Mouse (Mus musculus) neural tube, embryonic 13.5 days (tissue): ENCODE results near the gene Baz2a. TPM values are rescaled to one million over a fixed set of nuclear protein-coding genes. Genes with fewer than 3 reads are reported as not detected.
A peak's percentile ranks its signal among the peaks of the same experiment; 100 is the strongest.
"Not testable (repeated sequence)": the region's sequence is repeated elsewhere in the genome, so short reads cannot be mapped to it uniquely, and the experiment has no call there.

Source experiments
- ATAC-seq: fragments of 200-750 bp; cut with Nextera tagmentation; 2 replicates; pipeline ENCODE4 v1.8.0; 2017; ENCODE audit warnings: low read depth, mild to moderate bottlenecking, moderate TSS enrichment, moderate library complexity
- H3K27ac ChIP-seq: fragments of 300-500 bp; sonication (generic); replicated peaks from 2 replicates; pipeline ENCODE4 v1.5.1; 2015; ENCODE audit warnings: moderate library complexity, mild to moderate bottlenecking, inconsistent platforms
- H3K27me3 ChIP-seq: fragments of 300-500 bp; sonication (generic); 2 replicates; pipeline ENCODE4 v1.6.1; 2015; ENCODE audit warnings: mild to moderate bottlenecking, inconsistent platforms
- H3K36me3 ChIP-seq: fragments of 300-500 bp; sonication (generic); 2 replicates; pipeline ENCODE4 v1.6.1; 2015; ENCODE audit warnings: mild to moderate bottlenecking, inconsistent platforms
- H3K4me1 ChIP-seq: fragments of 300-500 bp; sonication (generic); replicated peaks from 2 replicates; pipeline ENCODE4 v1.6.1; 2015; ENCODE audit warnings: inconsistent platforms
- H3K4me2 ChIP-seq: fragments of 300-500 bp; sonication (generic); 2 replicates; pipeline ENCODE4 v1.6.1; 2015; ENCODE audit warnings: inconsistent platforms, mild to moderate bottlenecking, moderate library complexity
- H3K4me3 ChIP-seq: fragments of 300-500 bp; sonication (generic); 2 replicates; pipeline ENCODE4 v1.5.1; 2015; ENCODE audit warnings: mild to moderate bottlenecking, inconsistent platforms
- H3K9ac ChIP-seq: fragments of 300-500 bp; sonication (generic); 2 replicates; pipeline ENCODE4 v1.6.1; 2015; ENCODE audit warnings: moderate library complexity, mild to moderate bottlenecking, inconsistent platforms
- H3K9me3 ChIP-seq: fragments of 300-500 bp; sonication (generic); 2 replicates; pipeline ENCODE4 v1.6.1; 2016; ENCODE audit warnings: inconsistent platforms
- WGBS: fragments of 180-500 bp; shearing (Covaris S2); methylation state at CpG from one replicate; pipeline ENCODE4 v1.1.7; 2015; 5-methylcytosine and 5-hydroxymethylcytosine counted together
- microRNA counts: library from miRNA; unstranded; fragments of <30 nt; microRNA quantifications from one replicate; lab custom pipeline; 2016
- microRNA-seq: library from miRNA; unstranded; fragments of <30 nt; microRNA quantifications from one replicate; pipeline ENCODE4, GENCODE M21; 2016
- polyA plus RNA-seq: library from polyadenylated mRNA; unstranded; fragments of >200 nt; fragmentation: Nextera tagmentation; extraction: Ambion mirVana; gene quantifications from 2 replicates; pipeline ENCODE4 v1.2.1, GENCODE M21; 2015

Gene Baz2a
- polyA plus RNA-seq, 1 experiment from 2014 or later = 10.9 TPM

- not testable (repeated sequence) for H3K36me3 ChIP-seq, H3K9ac ChIP-seq, ATAC-seq, H3K27ac ChIP-seq, H3K9me3 ChIP-seq, H3K4me3 ChIP-seq, H3K27me3 ChIP-seq, H3K4me2 ChIP-seq
- H3K4me1 ChIP-seq = peaks cover 26% of the 10 kb centered on the region
- 93% methylated on average over 10 of the region's 10 CpGs for WGBS
These were observed 80.0 kb downstream of the Baz2a start for GRCm38 (mm10) chr10:128171348-128171747.

DNA sequence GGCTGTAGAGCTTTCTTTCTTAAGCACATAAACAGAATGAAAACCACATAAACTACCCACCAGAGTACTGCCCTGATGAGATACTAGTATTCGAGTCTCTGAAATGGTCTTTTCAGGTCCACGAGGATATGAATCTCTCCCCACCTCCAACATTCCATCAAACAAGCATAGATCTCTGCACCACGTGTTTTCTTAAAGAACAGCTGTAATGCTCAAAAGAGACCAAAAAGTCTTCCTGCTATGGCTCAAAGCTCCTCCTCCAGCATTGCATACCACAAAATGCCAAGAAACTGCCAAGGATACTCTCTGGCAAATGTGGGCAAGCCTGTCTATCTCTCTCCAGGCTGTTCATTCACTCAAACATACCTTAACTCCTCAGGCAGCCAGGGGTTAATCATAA lies 83.9 kb downstream of the Baz2a start:
- Histone ChIP-seq H3K27me3 (no peaks in the 10 kb centered on the region), H3K4me1 (peaks cover 31% of the 10 kb centered on the region), H3K4me3 (peak overlapping the region; percentile 48), H3K9me3 (no peaks in the 10 kb centered on the region), H3K36me3 (no peaks in the 10 kb centered on the region), H3K27ac (no peak overlapping the region), H3K9ac (peak overlapping the region; percentile 68), H3K4me2 (peak overlapping the region; percentile 60)
- WGBS = 27% methylated on average over 3 of the region's 3 CpGs
- no peak for ATAC-seq

- ATAC-seq = peak; percentile 87
- H3K4me2 ChIP-seq = peak overlapping the region; percentile 60
- H3K4me1 ChIP-seq = peaks cover 31% of the 10 kb centered on the region
- WGBS = under 1% methylated on average over 17 of the region's 17 CpGs
- H3K27me3 ChIP-seq = no peaks in the 10 kb centered on the region
- H3K9me3 ChIP-seq = no peaks in the 10 kb centered on the region
- peak overlapping the region; percentile 48 for H3K4me3 ChIP-seq
- peak overlapping the region; percentile 68 for H3K9ac ChIP-seq
- peak overlapping the region; percentile 75 for H3K27ac ChIP-seq
- no peaks in the 10 kb centered on the region for H3K36me3 ChIP-seq
These were observed 84.8 kb downstream of the Baz2a start for GRCm38 (mm10) chr10:128175996-128176755.

DNA sequence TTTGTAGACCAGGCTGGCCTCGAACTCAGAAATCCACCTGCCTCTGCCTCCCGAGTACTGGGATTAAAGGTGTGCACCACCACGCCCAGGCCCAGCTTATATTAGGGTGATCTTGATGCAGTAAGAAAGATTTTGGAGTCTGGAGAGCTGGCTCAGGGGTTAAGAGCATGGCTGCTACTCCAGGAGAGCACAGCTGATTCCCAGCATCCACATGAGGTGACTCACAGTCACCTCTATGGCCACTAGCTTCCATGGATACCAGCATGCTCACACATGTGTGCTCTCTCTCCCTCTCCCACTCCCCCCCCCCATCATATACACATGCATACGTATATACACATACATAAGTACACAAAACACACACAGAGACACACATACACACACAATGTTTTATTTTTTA lies 85.9 kb downstream of the Baz2a start:
- peaks cover 31% of the 10 kb centered on the region for H3K4me1 ChIP-seq
- H3K9me3 ChIP-seq = no peaks in the 10 kb centered on the region
- H3K27ac ChIP-seq = no peak overlapping the region
- WGBS = 88% methylated on average over 4 of the region's 4 CpGs
- peak; percentile 32; the same call in 1 of the 2 replicates for ATAC-seq
- H3K36me3 ChIP-seq = no peaks in the 10 kb centered on the region
- no peak overlapping the region for H3K4me3 ChIP-seq
- H3K9ac ChIP-seq = no peak overlapping the region
- no peaks in the 10 kb centered on the region for H3K27me3 ChIP-seq
- no peak overlapping the region for H3K4me2 ChIP-seq

MicroRNAs encoded within 50 kb of the gene (microRNA counts, 519-probe panel; counts per million panel counts)
- not detected for microRNA mmu-miR-677 (lab: Ali Mortazavi, UCI)

Small RNA genes lying within 50 kb of the gene (microRNA-seq; reads per million reads assigned to microRNA genes)
- 12.6 reads per million, percentile 29 among the genes with 10 or more reads in this experiment for gene Mir677

Other genes with a start within 250 kb of the Baz2a start
- not detected in 2 replicates for gene Rdh19, start 241.6 kb upstream of the Baz2a start, polyA plus RNA-seq
- not detected in 2 replicates for gene Rdh16f2, start 225.1 kb upstream of the Baz2a start, polyA plus RNA-seq
- not detected in 2 replicates for gene Rdh7, start 202.8 kb upstream of the Baz2a start, polyA plus RNA-seq
- gene Sdr9c7, start 193.1 kb upstream of the Baz2a start, polyA plus RNA-seq = not detected in 2 replicates
- not detected in 2 replicates for gene Hsd17b6, start 84.0 kb upstream of the Baz2a start, polyA plus RNA-seq
- 32.1 and 35.9 TPM in 2 replicates for gene Prim1, start 76.4 kb upstream of the Baz2a start, polyA plus RNA-seq
- gene Naca, start 56.0 kb upstream of the Baz2a start, polyA plus RNA-seq = 612 and 618 TPM in 2 replicates
- 448 and 456 TPM in 2 replicates for gene Ptges3, start 32.6 kb upstream of the Baz2a start, polyA plus RNA-seq
- 2,119 and 2,171 TPM in 2 replicates for gene Atp5b, start 8.3 kb upstream of the Baz2a start, polyA plus RNA-seq
- 12.4 and 12.7 TPM in 2 replicates for gene Rbms2, start 88.7 kb downstream of the Baz2a start, polyA plus RNA-seq
- 1.1 and 1.7 TPM in 2 replicates for gene Gls2, start 102.9 kb downstream of the Baz2a start, polyA plus RNA-seq
- 21.3 and 21.5 TPM in 2 replicates for gene Spryd4, start 120.2 kb downstream of the Baz2a start, polyA plus RNA-seq
- gene Mip, start 134.3 kb downstream of the Baz2a start, polyA plus RNA-seq = not detected in 2 replicates
- 24.0 and 31.2 TPM in 2 replicates for gene Timeless, start 140.5 kb downstream of the Baz2a start, polyA plus RNA-seq
- 0.17 and 0.32 TPM in 2 replicates for gene Apon, start 162.5 kb downstream of the Baz2a start, polyA plus RNA-seq
- not detected in 2 replicates for gene Apof, start 177.1 kb downstream of the Baz2a start, polyA plus RNA-seq
- gene Stat2, start 179.0 kb downstream of the Baz2a start, polyA plus RNA-seq = 22.6 and 23.7 TPM in 2 replicates
- gene Il23a, start 207.2 kb downstream of the Baz2a start, polyA plus RNA-seq = 0.25 and 0.38 TPM in 2 replicates
- 22.2 and 24.3 TPM in 2 replicates for gene Pan2, start 211.8 kb downstream of the Baz2a start, polyA plus RNA-seq
- 221 and 241 TPM in 2 replicates for gene Cnpy2, start 230.9 kb downstream of the Baz2a start, polyA plus RNA-seq
- gene Cs, start 246.2 kb downstream of the Baz2a start, polyA plus RNA-seq = 228 and 239 TPM in 2 replicates